Mouse (Mus musculus) liver, embryonic 13.5 days (tissue): ENCODE results near the gene Prpf39. TPM values are rescaled to one million over a fixed set of nuclear protein-coding genes. Genes with fewer than 3 reads are reported as not detected.

Experiments used
- polyA plus RNA-seq: library from polyadenylated mRNA; unstranded; fragments of >200 nt; fragmentation: Nextera tagmentation; extraction: Ambion mirVana; gene quantifications from 2 replicates; pipeline ENCODE4 v1.2.1, GENCODE M21; 2015

Prpf39 gene
- polyA plus RNA-seq, 1 experiment from 2014 or later: 17.6 TPM

Other genes starting within 250 kb of the Prpf39 start
- 0.71 and 1.0 TPM in 2 replicates for gene Gm527, start 118.4 kb upstream of the Prpf39 start, polyA plus RNA-seq
- gene Klhl28, start 70.8 kb upstream of the Prpf39 start, polyA plus RNA-seq: 3.6 and 4.0 TPM in 2 replicates
- gene Togaram1, start 70.5 kb upstream of the Prpf39 start, polyA plus RNA-seq: 6.5 and 10.5 TPM in 2 replicates
- gene Fkbp3, start 37.7 kb downstream of the Prpf39 start, polyA plus RNA-seq: 211 and 250 TPM in 2 replicates
- gene Fancm, start 39.3 kb downstream of the Prpf39 start, polyA plus RNA-seq: 6.3 and 6.8 TPM in 2 replicates
- gene Mis18bp1, start 136.3 kb downstream of the Prpf39 start, polyA plus RNA-seq: 44.2 and 54.3 TPM in 2 replicates
- not detected in 2 replicates for gene Wdr20rt, start 189.2 kb downstream of the Prpf39 start, polyA plus RNA-seq